Mouse (Mus musculus) bone marrow, adult 2 months (tissue): ENCODE measurements at regions not wholly inside any gene's neighbourhood (a gene's known extent, or its start where the extent isn't known, plus 50 kb on each side); places are given as distances from the start of the nearest gene placed in this dataset.

ENCODE experiments used
- H3K27ac ChIP-seq: fragments of 200-500 bp; 2 replicates; pipeline ENCODE4 v1.5.1; 2012; ENCODE audit warnings: low read depth, mild to moderate bottlenecking, control low read depth, inconsistent platforms, low read length; ENCODE audit not compliant: control insufficient read depth, poor library complexity, insufficient read depth
- H3K4me1 ChIP-seq: fragments of 200-500 bp; 2 replicates; pipeline ENCODE4 v1.6.1; 2011; ENCODE audit warnings: low read length; ENCODE audit not compliant: control insufficient read depth, insufficient read depth
- H3K4me3 ChIP-seq: fragments of 200-500 bp; replicated peaks from 2 replicates; pipeline ENCODE3; 2011; ENCODE audit warnings: mild to moderate bottlenecking, low read depth, low read length, control low read depth; ENCODE audit not compliant: control insufficient read depth
- CTCF ChIP-seq: fragments of 200-500 bp; IDR thresholded peaks from 2 replicates; pipeline ENCODE4 v1.5.1; 2011; ENCODE audit warnings: low read length, control low read depth; ENCODE audit not compliant: control insufficient read depth, insufficient read depth
- POLR2A ChIP-seq: fragments of 200-500 bp; IDR thresholded peaks from 2 replicates; pipeline ENCODE4 v1.6.1; 2011; ENCODE audit warnings: low read depth, mild to moderate bottlenecking, control low read depth, low read length, borderline replicate concordance; ENCODE audit not compliant: control insufficient read depth
- WGBS: fragments of 180-500 bp; shearing (Covaris S2); methylation state at CpG from one replicate; pipeline ENCODE4 v1.1.7; 2018; 5-methylcytosine and 5-hydroxymethylcytosine counted together

DNA sequence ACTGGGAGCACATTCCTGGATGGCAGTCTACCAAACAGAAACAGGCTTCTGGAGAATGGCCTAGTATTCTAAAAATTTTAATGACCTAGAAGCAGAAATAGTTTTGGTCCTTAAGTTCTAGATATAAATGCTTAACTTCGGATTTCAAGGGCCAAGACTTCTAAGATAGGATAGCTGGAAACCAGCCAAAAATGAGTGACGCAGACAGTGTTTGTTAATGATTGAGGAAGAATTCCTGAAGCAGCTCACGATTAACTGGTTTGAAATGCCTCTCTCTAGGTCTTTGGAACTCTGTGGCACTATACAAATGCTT, 213.9 kb upstream of the Gm5148 start:
- TF ChIP-seq CTCF: no peak
- no peak for TF ChIP-seq POLR2A
- 71% methylated on average over 3 of the region's 3 CpGs for WGBS
- Histone ChIP-seq H3K4me1 (0 out of 2 replicates have a peak, but pooled peaks cover 1% of the 10 kb centered on the region), H3K27ac (no peak overlapping the region), H3K4me3 (no peak overlapping the region)

- 0 out of 2 replicates have a peak, but pooled peaks cover 1% of the 10 kb centered on the region for H3K4me1 ChIP-seq
- no peak overlapping the region for H3K27ac ChIP-seq
- TF ChIP-seq CTCF: no peak
- TF ChIP-seq POLR2A: no peak
- 73% methylated on average over 11 of the region's 11 CpGs for WGBS
- no peak overlapping the region for H3K4me3 ChIP-seq
Observed at GRCm38 (mm10) chr3:37937381-37938283, 213.3 kb upstream of the Gm5148 start.

DNA sequence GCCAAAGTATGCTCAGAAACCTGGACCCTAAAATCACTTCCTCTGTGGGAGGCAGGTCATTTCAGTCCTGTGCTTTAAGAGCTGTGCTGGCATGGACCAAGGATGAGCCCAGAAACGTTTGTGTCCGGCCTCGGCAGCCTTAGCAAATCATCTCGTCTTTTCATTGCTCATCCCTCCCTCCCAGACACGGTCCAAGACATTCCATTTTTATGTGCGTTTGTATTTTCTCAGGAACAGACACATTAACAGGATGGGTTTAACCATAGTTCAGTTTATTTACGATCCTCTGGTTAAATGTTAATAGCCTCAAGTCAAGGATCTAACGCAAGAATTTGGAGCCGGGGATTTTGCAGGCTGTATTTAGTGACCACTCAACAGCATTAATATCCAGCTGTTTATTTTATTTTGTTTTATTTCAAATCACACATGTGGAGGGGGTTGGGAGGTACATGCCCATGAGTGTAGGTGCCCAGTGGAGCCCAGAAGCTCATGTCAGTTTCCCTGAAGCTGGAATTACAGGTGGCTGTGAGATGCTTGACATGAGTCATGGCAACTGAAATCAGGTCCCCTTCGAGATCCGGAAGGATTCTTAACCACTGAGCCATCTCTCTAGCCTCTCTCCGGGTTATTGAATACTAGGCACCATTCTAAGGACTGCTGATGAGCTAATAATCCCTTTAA, 212.1 kb upstream of the Gm5148 start:
- no peak overlapping the region for H3K4me3 ChIP-seq
- H3K27ac ChIP-seq: no peak overlapping the region
- 82% methylated on average over 12 of the region's 12 CpGs for WGBS
- H3K4me1 ChIP-seq: 0 out of 2 replicates have a peak, but pooled peaks cover 1% of the 10 kb centered on the region
- TF ChIP-seq POLR2A (no peak), CTCF (no peak)

DNA sequence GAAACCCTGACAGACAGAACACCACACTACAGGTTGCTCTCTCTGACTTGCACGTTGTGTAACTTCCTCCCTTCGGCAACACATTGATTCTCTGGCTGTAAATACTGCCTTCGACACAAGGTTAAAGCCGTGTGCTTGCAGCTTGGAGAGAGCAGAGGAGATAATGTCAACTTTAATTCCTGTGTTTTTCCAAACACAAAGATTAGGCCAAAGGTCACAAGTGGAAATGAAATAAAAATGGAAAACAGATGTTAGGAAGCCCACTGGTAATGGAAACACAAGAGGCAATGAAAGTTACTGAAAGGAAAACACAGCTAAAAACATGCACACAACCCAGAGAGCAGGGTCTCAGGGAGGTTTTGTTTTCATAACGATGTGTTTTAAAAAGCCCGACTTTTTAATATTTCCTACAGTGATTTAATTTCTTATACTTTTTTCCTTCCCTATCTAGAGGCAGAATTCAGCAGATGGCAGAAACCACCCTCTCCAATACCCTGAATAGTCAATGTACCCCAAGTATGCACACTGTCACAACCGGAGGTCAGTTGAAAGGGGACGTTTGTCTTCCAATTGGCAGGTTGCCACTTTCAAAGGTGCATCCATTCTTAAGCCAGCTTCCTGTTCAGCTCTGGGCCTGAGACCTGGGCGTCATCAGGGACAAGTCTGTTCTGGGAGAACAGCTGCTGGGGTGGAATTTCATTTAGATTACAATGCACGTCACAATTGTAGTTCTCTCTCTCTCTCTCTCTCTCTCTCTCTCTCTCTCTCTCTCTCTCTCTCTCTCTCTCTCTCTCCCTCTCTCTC, 210.8 kb upstream of the Gm5148 start:
- H3K4me3 ChIP-seq: no peak overlapping the region
- WGBS: 17% methylated on average over 10 of the region's 10 CpGs
- no peak for TF ChIP-seq POLR2A
- no peak for TF ChIP-seq CTCF
- 0 out of 2 replicates have a peak, but pooled peaks cover 1% of the 10 kb centered on the region for H3K4me1 ChIP-seq
- no peak overlapping the region for H3K27ac ChIP-seq

DNA sequence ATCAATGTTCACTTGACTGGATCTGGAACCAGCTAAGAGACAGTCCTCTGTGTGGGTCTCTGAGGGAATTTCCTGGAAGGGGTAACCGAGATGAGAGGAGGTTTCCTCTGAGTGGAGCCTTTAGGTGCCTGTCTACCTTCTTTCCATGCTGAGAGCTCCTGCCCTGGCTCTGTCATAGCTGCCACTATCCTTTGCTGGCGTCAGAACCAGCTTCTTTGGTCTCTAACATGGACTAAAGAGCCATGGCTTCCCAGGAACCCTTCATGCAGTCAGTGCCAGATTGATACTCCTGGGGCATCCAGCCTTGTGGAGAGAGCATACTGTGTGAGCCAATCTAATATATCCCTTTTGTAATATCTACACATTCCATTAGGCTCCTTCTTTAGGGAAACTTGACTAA, 209.9 kb upstream of the Gm5148 start:
- WGBS: 68% methylated on average over 2 of the region's 2 CpGs
- H3K4me1 ChIP-seq: 0 out of 2 replicates have a peak, but pooled peaks cover 1% of the 10 kb centered on the region
- H3K4me3 ChIP-seq: no peak overlapping the region
- TF ChIP-seq CTCF (no peak), POLR2A (no peak)
- H3K27ac ChIP-seq: no peak overlapping the region

DNA sequence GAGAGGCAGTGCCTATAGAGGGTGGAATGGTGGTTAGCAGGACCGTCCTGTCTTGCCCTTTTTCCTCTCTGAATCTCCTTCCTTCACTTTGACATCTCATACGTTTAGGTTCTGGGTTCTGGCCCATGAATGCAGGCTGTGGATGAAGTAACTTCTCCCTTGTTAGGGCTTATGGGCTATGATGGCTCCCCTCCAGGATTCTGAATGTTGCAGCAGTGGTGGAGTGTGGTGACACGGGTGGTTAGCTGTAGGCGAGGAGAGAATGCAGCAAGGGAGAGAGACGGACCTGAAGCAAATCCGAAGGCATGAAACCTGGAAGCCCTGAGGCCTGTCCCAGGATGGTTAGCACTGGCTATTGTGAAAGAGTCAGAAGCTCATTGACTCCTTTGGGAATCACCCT, 204.4 kb upstream of the Gm5148 start:
- WGBS: 70% methylated on average over 6 of the region's 6 CpGs
- Histone ChIP-seq H3K27ac (no peak overlapping the region), H3K4me1 (no peaks in the 10 kb centered on the region), H3K4me3 (no peak overlapping the region)
- TF ChIP-seq CTCF (no peak), POLR2A (no peak)

GRCm38 (mm10) chr3:37919450-37920156, 195.3 kb upstream of the Gm5148 start:
- no peak for TF ChIP-seq CTCF
- TF ChIP-seq POLR2A: no peak
- Histone ChIP-seq H3K4me1 (no peaks in the 10 kb centered on the region), H3K27ac (no peak overlapping the region), H3K4me3 (no peak overlapping the region)
- 76% methylated on average over 4 of the region's 4 CpGs for WGBS
